Mouse (Mus musculus): Measurements from ENCODE around the gene B3galt1.

Gene B3galt1

GRCm38 (mm10) chr2:68079426-68080360 is 514.0 kb downstream of the B3galt1 start:
- DNase-seq = no peak

GRCm38 (mm10) chr2:68080872-68081280 is 515.2 kb downstream of the B3galt1 start:
- DNase-seq = no peak

- no peak for DNase-seq
Measured at GRCm38 (mm10) chr2:68084483-68084882, 518.8 kb downstream of the B3galt1 start.

DNA sequence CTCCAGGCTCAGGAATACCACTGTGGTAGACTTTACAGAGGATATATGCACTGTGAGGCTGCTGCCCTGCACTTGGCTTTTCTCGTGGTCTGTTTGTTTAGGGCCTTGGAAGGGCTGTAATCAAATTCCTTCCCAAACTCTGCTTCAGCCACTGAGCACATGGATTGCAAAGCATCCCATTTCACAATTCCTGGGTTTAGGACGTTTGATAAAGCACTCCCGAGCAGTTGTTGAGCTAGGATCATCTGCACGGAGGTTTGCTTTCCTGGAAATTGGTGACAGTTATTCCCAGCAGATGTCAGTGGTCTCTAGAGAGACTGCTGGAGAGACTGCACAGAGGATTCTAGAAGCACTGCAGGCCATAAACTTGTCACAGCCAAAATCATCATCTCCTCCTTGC is 520.4 kb downstream of the B3galt1 start:
- no peak for DNase-seq

GRCm38 (mm10) chr2:68091559-68091958 is 525.9 kb downstream of the B3galt1 start:
- no peak for DNase-seq

- DNase-seq = no peak
Measured at GRCm38 (mm10) chr2:68104641-68105040, 539.0 kb downstream of the B3galt1 start.

DNA sequence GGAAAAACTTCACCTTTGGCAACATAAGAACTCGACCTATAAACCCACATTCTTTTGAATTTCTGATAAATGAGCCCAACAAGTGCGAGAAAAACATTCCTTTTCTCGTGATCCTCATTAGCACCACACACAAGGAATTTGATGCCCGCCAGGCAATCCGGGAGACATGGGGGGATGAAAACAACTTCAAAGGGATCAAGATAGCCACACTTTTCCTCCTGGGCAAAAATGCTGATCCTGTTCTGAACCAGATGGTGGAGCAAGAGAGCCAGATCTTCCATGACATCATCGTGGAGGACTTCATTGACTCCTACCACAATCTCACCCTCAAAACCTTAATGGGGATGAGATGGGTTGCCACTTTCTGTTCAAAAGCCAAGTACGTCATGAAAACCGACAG is 552.4 kb downstream of the B3galt1 start:
- no peak for DNase-seq

GRCm38 (mm10) chr2:68124751-68125150 is 559.1 kb downstream of the B3galt1 start:
- no peak for DNase-seq

DNA sequence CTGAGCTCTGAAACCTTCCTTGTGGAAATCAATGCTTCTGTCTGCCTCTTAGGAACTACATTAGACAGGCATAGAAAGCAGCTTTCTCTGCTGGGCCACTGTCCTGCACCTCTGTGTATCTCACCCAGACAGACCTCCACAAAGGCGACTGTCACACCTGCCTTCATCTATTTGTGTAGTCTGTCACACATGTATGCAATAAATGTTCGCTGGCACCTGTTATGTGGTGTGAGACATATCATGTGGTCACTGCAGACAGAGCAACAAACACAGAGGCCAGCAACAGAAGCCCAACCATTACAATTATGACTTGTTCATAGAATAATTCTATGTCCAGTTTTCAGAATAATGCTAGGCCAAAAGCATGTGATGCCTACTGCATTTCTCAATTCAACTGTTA is 575.4 kb downstream of the B3galt1 start:
- no peak for DNase-seq

DNA sequence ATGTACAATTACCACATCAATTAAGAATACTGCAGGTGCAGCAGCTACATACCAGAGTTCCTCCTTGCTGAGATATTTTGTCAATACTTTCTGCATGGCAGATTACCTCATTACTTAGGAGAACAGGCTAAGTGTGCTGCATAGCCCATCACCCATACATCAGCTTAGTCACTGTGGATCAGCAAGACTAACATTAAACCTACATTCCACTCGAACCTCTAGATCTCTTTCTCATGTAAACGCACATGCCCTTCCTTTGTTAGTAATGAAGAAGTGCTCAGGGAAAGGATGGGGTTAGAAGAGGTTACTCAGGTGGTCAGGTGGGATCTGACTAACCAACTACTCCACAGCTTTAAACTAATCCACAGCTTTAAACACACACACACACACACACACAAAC is 577.6 kb downstream of the B3galt1 start:
- no peak for DNase-seq

- DNase-seq = no peak
Measured at GRCm38 (mm10) chr2:68159751-68160150, 594.1 kb downstream of the B3galt1 start.

- no peak for DNase-seq
Measured at GRCm38 (mm10) chr2:68160566-68160965, 594.9 kb downstream of the B3galt1 start.

- no peak for DNase-seq
Measured at GRCm38 (mm10) chr2:68162012-68162411, 596.3 kb downstream of the B3galt1 start.

DNA sequence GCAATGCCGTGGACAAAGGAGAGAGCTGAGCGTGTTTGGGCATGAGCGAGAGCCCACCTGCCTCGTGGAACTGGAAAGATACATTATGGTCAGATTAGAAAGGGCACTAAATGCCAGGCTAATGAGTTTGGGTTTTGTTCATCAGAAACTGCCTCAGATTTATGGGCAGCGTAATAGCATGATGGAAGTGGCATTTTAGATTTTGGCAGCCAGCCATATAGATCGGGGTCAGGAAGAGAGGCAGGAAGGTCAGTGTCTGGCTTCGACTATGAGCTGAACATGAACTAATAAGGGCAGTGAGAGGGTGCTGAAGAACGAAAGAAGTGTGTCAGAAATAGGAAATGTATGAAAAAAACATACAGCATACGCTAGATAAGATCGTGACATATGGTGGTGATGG is 605.6 kb downstream of the B3galt1 start:
- DNase-seq = no peak

Data from thymus, postnatal 36 days (tissue).